Mouse (Mus musculus) midbrain, embryonic 13.5 days (tissue): ENCODE data around the gene Med7. TPM values are rescaled to one million over a fixed set of nuclear protein-coding genes. Genes with fewer than 3 reads are reported as not detected.

Source experiments
- ATAC-seq: fragments of 200-750 bp; cut with Nextera tagmentation; 2 replicates; pipeline ENCODE4 v1.8.0; 2017; ENCODE audit warnings: mild to moderate bottlenecking, moderate TSS enrichment, moderate library complexity
- H3K27ac ChIP-seq: fragments of 300-500 bp; sonication (generic); 2 replicates; pipeline ENCODE4 v1.5.1; 2015; ENCODE audit warnings: inconsistent platforms, mild to moderate bottlenecking, moderate library complexity
- H3K27me3 ChIP-seq: fragments of 300-500 bp; sonication (generic); 2 replicates; pipeline ENCODE4 v1.6.1; 2015; ENCODE audit warnings: mild to moderate bottlenecking, inconsistent platforms
- H3K36me3 ChIP-seq: fragments of 300-500 bp; sonication (generic); 2 replicates; pipeline ENCODE4 v1.6.1; 2015; ENCODE audit warnings: mild to moderate bottlenecking, inconsistent platforms
- H3K4me1 ChIP-seq: fragments of 300-500 bp; sonication (generic); replicated peaks from 2 replicates; pipeline ENCODE4 v1.6.1; 2015; ENCODE audit warnings: inconsistent platforms
- H3K4me2 ChIP-seq: fragments of 300-500 bp; sonication (generic); replicated peaks from 2 replicates; pipeline ENCODE4 v1.6.1; 2015; ENCODE audit warnings: moderate library complexity, mild to moderate bottlenecking, inconsistent platforms
- H3K4me3 ChIP-seq: fragments of 300-500 bp; sonication (generic); replicated peaks from 2 replicates; pipeline ENCODE4 v1.5.1; 2015; ENCODE audit warnings: mild to moderate bottlenecking, inconsistent platforms
- H3K9ac ChIP-seq: fragments of 300-500 bp; sonication (generic); replicated peaks from 2 replicates; pipeline ENCODE4 v1.6.1; 2015; ENCODE audit warnings: mild to moderate bottlenecking, inconsistent platforms
- H3K9me3 ChIP-seq: fragments of 300-500 bp; sonication (generic); 2 replicates; pipeline ENCODE4 v1.6.1; 2016; ENCODE audit warnings: mild to moderate bottlenecking, inconsistent platforms
- WGBS: fragments of 180-500 bp; shearing (Covaris S2); methylation state at CpG from one replicate; pipeline ENCODE4 v1.1.7; 2015; 5-methylcytosine and 5-hydroxymethylcytosine counted together
- polyA plus RNA-seq: library from polyadenylated mRNA; unstranded; fragments of >200 nt; fragmentation: Nextera tagmentation; extraction: Ambion mirVana; gene quantifications from 2 replicates; pipeline ENCODE4 v1.2.1, GENCODE M21; 2015

Gene Med7
- polyA plus RNA-seq: 81.3 and 83.7 TPM in 2 replicates

DNA sequence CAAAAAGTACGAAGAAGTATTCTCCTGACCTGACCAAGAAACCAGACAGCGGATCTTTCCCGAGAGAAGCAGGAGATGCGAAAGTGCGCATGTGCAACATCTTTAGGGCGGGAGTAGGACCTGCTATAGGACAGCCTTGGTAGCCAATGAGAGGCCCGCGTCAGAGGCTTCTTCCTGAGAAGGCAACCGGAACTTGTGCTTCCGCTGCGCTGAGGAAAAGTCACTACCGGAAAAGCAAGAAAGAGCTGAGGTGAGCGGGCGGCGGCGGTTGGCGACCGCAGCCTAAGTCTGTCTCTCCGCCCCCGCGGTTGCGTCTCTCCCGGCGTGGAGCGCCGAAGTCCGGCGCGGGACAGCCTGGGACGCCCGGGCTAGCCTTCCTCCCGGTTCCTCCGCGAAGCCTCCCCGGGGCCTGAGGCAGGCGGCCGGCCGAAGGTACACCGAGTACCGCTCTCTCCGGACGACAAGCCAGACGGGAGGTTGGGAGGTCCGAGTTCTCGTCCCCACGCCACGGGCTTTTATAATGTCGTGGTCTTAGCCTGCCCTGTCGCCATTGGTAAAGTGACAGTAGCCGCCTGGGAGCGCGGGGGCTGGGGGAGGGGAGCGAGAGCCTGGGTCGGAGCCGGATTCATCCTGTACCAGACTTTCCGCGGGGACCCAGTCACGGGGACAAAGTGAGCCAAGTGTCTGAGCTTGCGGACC, at the start of gene Med7:
TSS of gene Med7 (plus strand) at position 166 of the 699 bp plus-strand sequence.
- peaks cover 17% of the 10 kb centered on the region for H3K4me1 ChIP-seq
- peak; percentile 99 for ATAC-seq
- peak within 1 kb of the TSS; percentile 88 for H3K27ac ChIP-seq
- under 1% methylated on average over 58 of the region's 59 CpGs for WGBS
- peaks cover 16% of the 10 kb centered on the region for H3K36me3 ChIP-seq
- peak within 1 kb of the TSS; percentile 91 for H3K4me2 ChIP-seq
- no peaks in the 10 kb centered on the region for H3K9me3 ChIP-seq
- no peaks in the 10 kb centered on the region for H3K27me3 ChIP-seq
- H3K4me3 ChIP-seq: peak within 1 kb of the TSS; percentile 96
- H3K9ac ChIP-seq: peak within 1 kb of the TSS; percentile 94

DNA sequence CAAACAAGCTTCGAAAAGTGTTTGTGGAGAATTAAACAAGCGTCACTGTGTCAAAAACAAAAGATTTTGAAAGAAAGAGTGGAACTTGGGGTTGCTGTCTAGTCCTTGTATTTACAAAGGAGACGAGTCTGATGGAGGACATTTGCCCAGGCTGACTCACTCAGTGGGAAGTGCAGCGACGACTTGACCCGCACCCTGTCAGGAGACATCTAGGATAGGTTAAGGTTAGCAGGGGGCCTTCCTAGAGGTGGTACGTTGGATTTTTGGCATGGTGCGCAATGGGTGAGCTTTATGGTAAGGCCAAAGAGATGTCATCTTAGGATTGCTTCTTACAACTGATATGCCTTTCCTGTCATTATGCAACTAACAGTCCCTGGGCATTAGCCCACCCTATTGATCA, 49.7 kb upstream of the Med7 start:
- Histone ChIP-seq H3K9ac (no peak overlapping the region), H3K36me3 (no peaks in the 10 kb centered on the region), H3K4me2 (no peak overlapping the region), H3K27me3 (no peaks in the 10 kb centered on the region), H3K27ac (no peak overlapping the region), H3K4me1 (no peaks in the 10 kb centered on the region), H3K9me3 (no peaks in the 10 kb centered on the region), H3K4me3 (no peak overlapping the region)
- WGBS: 93% methylated on average over 8 of the region's 8 CpGs
- ATAC-seq: no peak

DNA sequence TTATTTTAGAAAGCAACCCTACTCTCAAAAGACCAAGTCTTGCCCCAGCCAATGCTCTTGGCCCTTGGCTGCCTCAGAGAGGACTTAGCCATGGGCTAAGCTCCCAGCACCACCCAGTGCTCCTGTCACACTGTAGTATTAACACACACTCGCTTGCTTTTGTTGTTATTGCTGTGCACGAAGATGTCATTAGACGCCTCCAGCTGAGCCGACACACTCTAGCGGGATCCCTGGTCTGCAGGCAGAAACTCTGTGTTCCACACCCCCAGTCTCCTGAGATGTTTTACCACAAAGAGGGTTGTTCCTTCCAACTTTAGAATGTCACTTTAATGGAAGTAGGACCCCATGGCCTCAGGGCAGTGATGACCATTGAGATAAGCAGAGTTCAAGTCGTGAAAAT, 48.3 kb upstream of the Med7 start:
- no peaks in the 10 kb centered on the region for H3K36me3 ChIP-seq
- WGBS: 82% methylated on average over 6 of the region's 6 CpGs
- no peaks in the 10 kb centered on the region for H3K4me1 ChIP-seq
- H3K4me3 ChIP-seq: no peak overlapping the region
- H3K9ac ChIP-seq: no peak overlapping the region
- H3K4me2 ChIP-seq: no peak overlapping the region
- no peaks in the 10 kb centered on the region for H3K9me3 ChIP-seq
- no peak overlapping the region for H3K27ac ChIP-seq
- no peak for ATAC-seq
- H3K27me3 ChIP-seq: no peaks in the 10 kb centered on the region

DNA sequence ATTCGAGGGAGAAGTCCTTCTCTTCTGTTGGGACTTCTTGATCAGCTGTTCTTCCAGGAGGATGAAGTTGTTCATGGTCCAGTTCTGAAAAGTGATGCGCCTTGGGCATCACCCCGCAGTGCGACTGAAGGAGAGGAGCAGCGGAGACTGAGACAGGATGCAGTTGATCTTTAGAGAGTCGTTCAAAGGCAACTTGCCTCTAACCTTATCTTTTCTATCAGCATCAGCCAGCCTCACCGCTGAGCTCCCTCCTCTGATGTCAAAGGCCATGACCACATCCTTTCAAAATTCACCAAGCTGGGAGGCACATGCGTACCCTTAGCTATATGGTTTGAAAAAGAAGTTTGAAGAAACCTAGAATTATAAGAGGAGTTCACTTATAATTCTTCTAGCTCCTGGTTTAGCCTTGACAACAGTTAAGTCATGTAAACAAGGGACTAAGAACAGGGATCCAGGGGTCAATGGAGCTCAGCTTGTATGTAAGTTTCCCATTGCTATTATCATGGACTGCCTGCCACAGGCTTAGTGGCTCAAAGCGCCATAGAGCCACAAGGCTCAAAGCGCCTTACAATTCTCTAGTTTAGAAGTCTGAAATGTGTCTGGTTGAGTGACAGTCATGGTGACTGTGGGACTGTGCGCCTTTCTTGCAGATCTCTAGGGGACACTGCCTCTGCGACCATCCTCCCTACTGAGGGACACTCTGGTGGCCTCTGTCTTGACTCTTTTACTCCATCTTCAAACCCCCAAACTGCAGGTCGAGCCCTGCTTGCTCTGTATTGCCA, 47.2 kb upstream of the Med7 start, which contains the start of gene Itk:
TSS of gene Itk (minus strand) at position 180 of the 782 bp plus-strand sequence.
- no peaks in the 10 kb centered on the region for H3K27me3 ChIP-seq
- ATAC-seq: no peak
- H3K27ac ChIP-seq: no peak within 1 kb of the TSS
- WGBS: 86% methylated on average over 13 of the region's 13 CpGs
- H3K4me2 ChIP-seq: no peak within 1 kb of the TSS
- H3K4me1 ChIP-seq: no peaks in the 10 kb centered on the region
- H3K36me3 ChIP-seq: no peaks in the 10 kb centered on the region
- H3K9me3 ChIP-seq: no peaks in the 10 kb centered on the region
- H3K9ac ChIP-seq: no peak within 1 kb of the TSS
- no peak within 1 kb of the TSS for H3K4me3 ChIP-seq

DNA sequence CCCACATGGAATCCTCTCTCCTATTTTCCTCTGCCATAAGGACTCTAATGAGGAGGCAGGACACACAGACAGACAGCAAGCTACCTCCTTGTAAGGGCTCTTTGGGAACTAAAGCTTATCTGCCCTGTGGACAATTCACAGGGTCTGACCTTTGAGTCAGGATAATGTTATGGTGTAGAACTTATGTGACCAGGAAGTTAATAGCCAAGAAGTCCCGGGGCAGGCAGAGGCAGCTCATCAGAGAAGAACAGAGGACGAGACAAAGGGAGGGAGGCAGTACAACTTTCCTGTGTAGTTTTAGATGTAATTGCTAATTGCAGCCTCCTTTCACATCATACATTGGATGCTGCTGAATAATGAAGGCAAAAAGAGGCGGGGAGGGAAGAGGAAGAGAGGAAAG, 46.1 kb upstream of the Med7 start:
- H3K27me3 ChIP-seq: no peaks in the 10 kb centered on the region
- 48% methylated on average over 3 of the region's 3 CpGs for WGBS
- ATAC-seq: no peak
- no peak overlapping the region for H3K4me3 ChIP-seq
- no peak overlapping the region for H3K27ac ChIP-seq
- H3K9ac ChIP-seq: no peak overlapping the region
- H3K9me3 ChIP-seq: no peaks in the 10 kb centered on the region
- H3K4me2 ChIP-seq: no peak overlapping the region
- H3K4me1 ChIP-seq: no peaks in the 10 kb centered on the region
- H3K36me3 ChIP-seq: no peaks in the 10 kb centered on the region

DNA sequence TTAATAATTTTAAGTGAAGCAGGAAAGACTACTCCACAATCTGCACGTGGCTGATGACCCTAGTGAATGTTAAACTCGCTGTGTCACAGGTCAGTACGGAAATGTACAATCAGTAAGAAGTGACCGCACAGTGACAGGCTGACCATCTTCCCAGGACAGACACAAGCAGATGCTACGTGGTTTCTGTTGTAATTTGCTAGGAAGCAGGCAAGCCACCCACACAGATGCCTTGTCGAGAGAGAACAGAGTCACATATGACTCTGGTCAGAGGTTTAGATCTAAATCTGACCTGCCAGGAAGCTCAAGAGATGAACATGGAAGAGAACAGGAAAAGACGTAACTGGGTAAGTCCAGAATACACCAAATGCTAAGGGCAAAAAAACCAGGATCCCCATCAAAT, 43.8 kb upstream of the Med7 start:
- Histone ChIP-seq H3K4me2 (no peak overlapping the region), H3K9ac (no peak overlapping the region), H3K4me1 (no peaks in the 10 kb centered on the region), H3K36me3 (no peaks in the 10 kb centered on the region), H3K27me3 (no peaks in the 10 kb centered on the region), H3K9me3 (no peaks in the 10 kb centered on the region), H3K4me3 (no peak overlapping the region), H3K27ac (no peak overlapping the region)
- 88% methylated on average over 7 of the region's 7 CpGs for WGBS
- ATAC-seq: no peak

DNA sequence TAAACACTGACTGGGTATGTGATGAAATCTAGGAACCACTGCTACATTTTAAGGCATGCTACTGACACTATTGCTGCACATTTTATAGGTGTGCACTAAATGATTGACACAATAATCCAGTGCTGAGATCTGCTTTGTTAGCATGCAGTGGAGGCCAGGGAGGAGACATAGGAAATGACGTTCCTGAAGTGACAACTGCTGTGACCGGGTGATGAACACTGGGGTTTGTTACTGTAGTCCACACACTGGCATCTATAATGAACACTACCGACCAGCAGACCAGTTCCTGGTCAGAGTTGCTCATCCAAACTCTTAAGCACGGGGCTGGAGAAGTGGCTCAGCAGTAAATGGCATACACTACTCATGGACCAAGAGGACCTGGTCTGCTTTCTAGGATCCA, 43.3 kb upstream of the Med7 start:
- WGBS: 82% methylated on average over 4 of the region's 4 CpGs
- no peaks in the 10 kb centered on the region for H3K4me1 ChIP-seq
- no peak overlapping the region for H3K4me3 ChIP-seq
- ATAC-seq: no peak
- no peaks in the 10 kb centered on the region for H3K27me3 ChIP-seq
- no peaks in the 10 kb centered on the region for H3K9me3 ChIP-seq
- no peak overlapping the region for H3K4me2 ChIP-seq
- no peak overlapping the region for H3K27ac ChIP-seq
- no peaks in the 10 kb centered on the region for H3K36me3 ChIP-seq
- H3K9ac ChIP-seq: no peak overlapping the region

DNA sequence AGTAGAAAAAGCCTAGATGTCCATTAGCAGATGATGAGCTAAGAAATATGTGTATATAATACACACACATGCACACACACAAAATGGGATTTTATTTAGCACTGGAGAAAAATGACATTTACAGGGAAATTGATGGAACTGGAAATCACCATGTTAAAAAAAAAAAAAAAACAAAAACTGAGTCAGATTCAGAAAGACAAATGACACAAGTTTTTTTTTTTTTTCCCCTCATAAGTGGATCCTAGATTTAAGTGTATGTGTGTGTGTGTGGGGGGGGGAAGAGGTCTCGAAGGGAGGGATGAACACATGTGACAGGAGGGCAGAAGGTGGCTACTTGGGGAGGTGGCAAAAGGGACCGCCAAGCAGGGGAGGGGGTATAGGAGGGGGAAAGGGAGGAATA, 41.6 kb upstream of the Med7 start:
- no peak for ATAC-seq
- no peaks in the 10 kb centered on the region for H3K27me3 ChIP-seq
- H3K9me3 ChIP-seq: no peaks in the 10 kb centered on the region
- H3K36me3 ChIP-seq: no peaks in the 10 kb centered on the region
- WGBS: 88% methylated on average over 2 of the region's 2 CpGs
- H3K4me2 ChIP-seq: no peak overlapping the region
- peaks cover 5% of the 10 kb centered on the region for H3K4me1 ChIP-seq
- H3K9ac ChIP-seq: no peak overlapping the region
- H3K27ac ChIP-seq: no peak overlapping the region
- H3K4me3 ChIP-seq: no peak overlapping the region

DNA sequence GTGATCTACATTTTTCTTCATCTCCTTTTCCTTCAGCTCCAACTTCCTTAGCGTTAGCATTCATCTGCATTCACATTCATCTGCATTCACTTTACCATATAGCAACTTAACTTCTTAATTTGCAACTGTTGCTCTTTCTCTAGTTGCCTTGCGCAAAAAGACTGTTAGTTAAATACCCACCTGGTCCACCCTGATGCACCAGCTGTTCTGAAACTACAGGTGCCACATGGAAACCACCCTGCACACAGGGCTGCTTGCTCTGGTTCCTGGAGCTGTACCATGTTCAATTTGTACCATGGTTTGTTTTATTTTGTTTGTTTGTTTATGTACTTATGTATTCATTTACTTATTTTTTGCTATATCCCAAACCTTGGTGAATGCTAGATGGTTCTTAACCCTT, 41.0 kb upstream of the Med7 start:
- H3K27ac ChIP-seq: no peak overlapping the region
- H3K4me1 ChIP-seq: peaks cover 5% of the 10 kb centered on the region
- no peak overlapping the region for H3K9ac ChIP-seq
- no peaks in the 10 kb centered on the region for H3K27me3 ChIP-seq
- 99% methylated on average over 2 of the region's 2 CpGs for WGBS
- no peaks in the 10 kb centered on the region for H3K36me3 ChIP-seq
- H3K4me3 ChIP-seq: no peak overlapping the region
- no peak overlapping the region for H3K4me2 ChIP-seq
- no peak for ATAC-seq
- no peaks in the 10 kb centered on the region for H3K9me3 ChIP-seq

DNA sequence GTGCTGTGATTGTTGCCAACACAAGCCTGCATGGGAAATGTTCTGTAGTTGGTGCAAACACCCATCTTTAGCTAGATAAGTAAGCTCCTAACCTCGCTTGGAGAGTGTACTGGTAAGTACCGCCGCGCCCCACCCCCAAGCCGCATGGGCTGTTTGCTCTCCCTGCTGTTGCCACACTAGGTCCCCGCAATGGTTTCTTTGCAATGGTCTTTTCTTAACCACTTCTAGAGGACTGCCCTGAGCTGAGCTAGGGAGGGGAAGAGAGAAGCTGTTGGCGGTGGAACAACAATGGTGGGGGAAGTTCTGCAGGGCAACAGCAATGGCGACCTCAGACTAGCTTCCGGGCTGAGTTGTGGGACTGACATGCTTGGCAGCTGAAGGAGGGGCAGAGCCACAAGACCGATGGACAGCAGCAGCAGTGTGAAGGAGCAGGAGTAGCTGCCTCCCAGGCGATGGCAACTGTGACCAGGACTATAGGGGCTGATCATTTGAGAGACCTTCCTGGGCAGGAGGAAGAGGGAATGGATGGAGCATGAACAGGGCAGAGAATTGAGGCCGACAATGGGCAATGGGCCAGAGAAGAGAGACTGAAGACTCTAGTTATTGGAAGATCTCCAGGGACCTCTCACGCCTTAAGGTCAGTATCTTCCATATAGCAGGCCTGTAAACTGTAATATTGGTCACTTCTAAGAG, 40.4 kb upstream of the Med7 start, which contains the start of gene Fam71b:
TSS of gene Fam71b (plus strand) at position 393 of the 693 bp plus-strand sequence.
- no peaks in the 10 kb centered on the region for H3K36me3 ChIP-seq
- WGBS: 75% methylated on average over 13 of the region's 13 CpGs

DNA sequence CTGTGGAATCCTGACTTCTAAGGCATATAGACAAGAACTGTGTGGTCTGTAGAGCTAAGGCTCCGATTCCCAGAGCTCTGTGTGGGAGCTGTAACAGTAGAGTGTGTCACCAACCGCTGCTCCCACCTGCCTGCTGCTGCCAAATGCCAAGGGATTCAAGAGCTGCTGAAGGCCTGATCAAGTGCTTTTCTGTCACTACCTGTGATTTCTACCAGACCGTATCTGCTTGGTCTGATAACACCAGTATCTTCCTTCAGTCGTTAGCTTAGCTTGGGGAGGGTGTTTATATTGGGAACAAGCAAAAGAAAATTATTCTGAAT, 39.9 kb upstream of the Med7 start:
- Histone ChIP-seq H3K27me3 (no peaks in the 10 kb centered on the region), H3K4me2 (no peak overlapping the region), H3K27ac (no peak overlapping the region), H3K9ac (no peak overlapping the region), H3K9me3 (no peaks in the 10 kb centered on the region), H3K4me3 (no peak overlapping the region), H3K4me1 (peaks cover 5% of the 10 kb centered on the region), H3K36me3 (no peaks in the 10 kb centered on the region)
- ATAC-seq: no peak
- 90% methylated on average over 4 of the region's 4 CpGs for WGBS

More for the DNA sequence above, 40.4 kb upstream of the Med7 start, which contains the start of gene Fam71b:
- Histone ChIP-seq H3K27ac (no peak within 1 kb of the TSS), H3K9me3 (no peaks in the 10 kb centered on the region), H3K9ac (no peak within 1 kb of the TSS), H3K27me3 (no peaks in the 10 kb centered on the region), H3K4me3 (no peak within 1 kb of the TSS), H3K4me1 (peaks cover 5% of the 10 kb centered on the region), H3K4me2 (no peak within 1 kb of the TSS)
- ATAC-seq: no peak

DNA sequence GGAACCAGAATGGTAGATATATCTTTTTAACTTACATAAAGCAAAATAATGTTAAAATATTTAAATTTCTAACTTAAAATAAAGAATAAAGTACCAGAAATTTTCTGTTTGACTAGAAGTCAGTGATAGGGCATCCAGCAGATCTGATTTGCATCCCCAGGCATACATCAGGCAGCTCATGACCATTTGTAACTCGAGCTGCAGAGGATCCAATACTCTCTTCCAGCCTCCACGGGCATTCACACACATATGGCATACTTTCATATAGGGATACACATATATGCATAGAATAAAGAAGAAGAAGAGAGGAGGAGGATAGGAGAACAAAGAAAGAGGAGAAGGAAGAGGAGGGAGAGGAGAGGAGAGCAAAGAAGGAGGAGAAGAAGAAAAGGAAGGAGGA, 38.8 kb upstream of the Med7 start:
- no peak overlapping the region for H3K4me2 ChIP-seq
- no peak overlapping the region for H3K27ac ChIP-seq
- no peak for ATAC-seq
- no peaks in the 10 kb centered on the region for H3K36me3 ChIP-seq
- 64% methylated on average over 2 of the region's 2 CpGs for WGBS
- H3K9me3 ChIP-seq: no peaks in the 10 kb centered on the region
- H3K4me1 ChIP-seq: peaks cover 5% of the 10 kb centered on the region
- H3K27me3 ChIP-seq: no peaks in the 10 kb centered on the region
- no peak overlapping the region for H3K9ac ChIP-seq
- H3K4me3 ChIP-seq: no peak overlapping the region
